Mouse (Mus musculus) hindbrain, postnatal 0 days (tissue): ENCODE results near the gene Zfp866. TPM values are rescaled to one million over a fixed set of nuclear protein-coding genes. Genes with fewer than 3 reads are reported as not detected.
A peak's percentile ranks its signal among the peaks of the same experiment; 100 is the strongest.

ENCODE experiments used
- ATAC-seq: fragments of 200-750 bp; cut with Nextera tagmentation; 2 replicates; pipeline ENCODE4 v1.8.0; 2017; ENCODE audit warnings: mild to moderate bottlenecking, moderate TSS enrichment, moderate library complexity
- DNase-seq: peaks from one replicate; pipeline ENCODE4 v3.0.0-alpha.2; 2015; ENCODE audit warnings: low spot score
- H3K27ac ChIP-seq: fragments of 300-500 bp; sonication (generic); 2 replicates; pipeline ENCODE4 v1.5.1; 2014; ENCODE audit warnings: mild to moderate bottlenecking
- H3K27me3 ChIP-seq: fragments of 300-500 bp; sonication (generic); 2 replicates; pipeline ENCODE4 v1.6.1; 2014; ENCODE audit warnings: low read length, mixed read lengths; ENCODE audit not compliant: insufficient read depth
- H3K36me3 ChIP-seq: fragments of 300-500 bp; sonication (generic); 2 replicates; pipeline ENCODE4 v1.6.1; 2014; ENCODE audit warnings: low read length, mixed read lengths; ENCODE audit not compliant: insufficient read depth
- H3K4me1 ChIP-seq: fragments of 300-500 bp; sonication (generic); 2 replicates; pipeline ENCODE4 v1.6.1; 2014; ENCODE audit warnings: antibody characterized with exemption, low read length, mixed read lengths; ENCODE audit not compliant: insufficient read depth
- H3K4me2 ChIP-seq: fragments of 300-500 bp; sonication (generic); 2 replicates; pipeline ENCODE4 v1.6.1; 2014; ENCODE audit warnings: low read depth, mild to moderate bottlenecking, low read length, moderate library complexity, mixed read lengths
- H3K4me3 ChIP-seq: fragments of 300-500 bp; sonication (generic); 2 replicates; pipeline ENCODE4 v1.5.1; 2014; ENCODE audit warnings: low read length
- H3K9ac ChIP-seq: fragments of 300-500 bp; sonication (generic); replicated peaks from 2 replicates; pipeline ENCODE4 v1.6.1; 2014; ENCODE audit warnings: mild to moderate bottlenecking, low read length, moderate library complexity, mixed read lengths
- H3K9me3 ChIP-seq: fragments of 300-500 bp; sonication (generic); 2 replicates; pipeline ENCODE4 v1.6.1; 2016; ENCODE audit warnings: low read length, mixed read lengths
- CTCF ChIP-seq: IDR thresholded peaks from 2 replicates; pipeline ENCODE4 v1.5.1; 2016; ENCODE audit warnings: antibody characterized with exemption, control low read depth, low read depth
- WGBS: fragments of 180-500 bp; shearing (Covaris S2); extraction: QIAGEN DNeasy Blood & Tissue Kit; methylation state at CpG from one replicate; pipeline ENCODE4 v1.1.7; 2014; 5-methylcytosine and 5-hydroxymethylcytosine counted together
- polyA plus RNA-seq: library from polyadenylated mRNA; unstranded; fragments of >200 nt; fragmentation: Nextera tagmentation; extraction: Ambion mirVana; gene quantifications from 2 replicates; pipeline ENCODE4 v1.2.1, GENCODE M21; 2015
- total RNA-seq: library from RNA; depleted of rRNA; stranded (reverse); fragments of >200 nt; gene quantifications from 2 replicates; pipeline ENCODE4 v1.2.3, GENCODE M21; 2014; rRNA removed

Gene Zfp866
- total RNA-seq (38.6 and 39.8 TPM in 2 replicates), polyA plus RNA-seq (18.5 and 18.6 TPM in 2 replicates)

DNA sequence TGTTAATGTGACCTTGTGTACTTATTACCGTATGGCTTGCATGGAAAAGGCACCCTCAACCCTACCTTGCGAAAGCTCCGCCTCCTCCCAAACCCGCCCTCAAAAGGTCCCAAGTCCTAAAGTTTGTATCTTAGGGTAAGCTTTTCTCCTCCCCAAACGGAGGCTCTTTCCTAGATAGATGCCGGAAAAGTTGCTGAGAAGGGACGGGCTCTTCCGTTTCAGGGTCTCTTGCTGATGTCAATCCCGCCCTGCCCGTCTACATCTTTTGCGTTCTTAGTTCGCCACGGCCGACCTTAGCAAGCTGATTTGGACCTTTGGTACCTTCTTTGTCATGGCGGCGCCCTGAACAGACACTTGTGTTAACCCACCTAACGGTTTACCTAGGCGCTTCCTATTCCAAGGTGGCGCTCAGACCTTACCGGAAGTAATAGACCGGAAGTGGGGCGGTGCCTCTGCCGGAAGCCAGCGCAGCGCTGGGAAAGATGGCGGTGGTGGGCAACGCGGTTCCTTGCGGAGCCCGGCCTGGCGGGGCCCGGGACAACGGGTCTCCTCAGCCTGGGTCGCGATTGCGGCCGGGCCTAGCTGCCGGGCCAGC is at the start of gene Zfp866, which contains the start of gene Atp13a1:
Gene Zfp866, minus strand, starts transcription at position 406 of the 595 bp plus-strand sequence.
Gene Atp13a1, plus strand, starts transcription at position 391 of the 595 bp plus-strand sequence.
- peak; percentile 93 for DNase-seq
- peak; percentile 33; the same call in 1 of the 2 replicates for TF ChIP-seq CTCF
- Histone ChIP-seq H3K4me1 (peaks cover 15% of the 10 kb centered on the region; the same call in 1 of the 2 replicates), H3K9ac (peak within 1 kb of the TSS; percentile 94), H3K36me3 (peaks cover 11% of the 10 kb centered on the region), H3K27ac (peak within 1 kb of the TSS; percentile 87), H3K4me2 (peak within 1 kb of the TSS; percentile 86), H3K4me3 (peak within 1 kb of the TSS; percentile 91), H3K9me3 (no peaks in the 10 kb centered on the region), H3K27me3 (no peaks in the 10 kb centered on the region)
- ATAC-seq = peak; percentile 96
- under 1% methylated on average over 38 of the region's 38 CpGs for WGBS

DNA sequence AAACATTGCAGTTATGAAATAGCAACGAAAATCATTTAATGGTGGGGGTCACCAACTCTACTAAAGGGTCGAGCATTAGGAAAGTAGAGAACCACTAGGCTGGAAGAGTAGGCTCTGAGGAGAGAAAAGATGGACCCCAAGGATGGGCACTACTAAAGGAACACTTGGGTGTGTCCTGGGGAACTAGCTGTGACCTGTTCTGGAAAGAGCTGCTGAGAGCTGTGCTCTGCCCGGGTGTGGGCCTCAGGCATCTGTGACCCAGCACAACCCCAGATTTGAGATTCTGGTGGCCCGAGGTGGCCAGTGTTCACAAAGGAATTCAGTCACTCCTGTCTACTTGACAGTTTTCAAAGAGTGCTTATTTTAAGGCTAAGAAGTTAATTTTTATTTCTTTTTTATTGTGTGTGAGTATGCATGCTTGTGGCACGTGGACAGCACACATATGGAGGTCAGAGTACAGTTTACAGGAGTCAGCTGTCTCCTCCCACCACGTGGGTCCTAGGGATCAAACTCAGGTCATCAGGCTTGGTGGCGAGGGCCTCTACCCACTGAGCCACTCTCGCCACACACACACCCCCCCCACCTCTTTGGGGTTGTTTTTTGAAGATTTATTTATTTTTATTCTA is 46.2 kb upstream of the Zfp866 start:
- DNase-seq = no peak

DNA sequence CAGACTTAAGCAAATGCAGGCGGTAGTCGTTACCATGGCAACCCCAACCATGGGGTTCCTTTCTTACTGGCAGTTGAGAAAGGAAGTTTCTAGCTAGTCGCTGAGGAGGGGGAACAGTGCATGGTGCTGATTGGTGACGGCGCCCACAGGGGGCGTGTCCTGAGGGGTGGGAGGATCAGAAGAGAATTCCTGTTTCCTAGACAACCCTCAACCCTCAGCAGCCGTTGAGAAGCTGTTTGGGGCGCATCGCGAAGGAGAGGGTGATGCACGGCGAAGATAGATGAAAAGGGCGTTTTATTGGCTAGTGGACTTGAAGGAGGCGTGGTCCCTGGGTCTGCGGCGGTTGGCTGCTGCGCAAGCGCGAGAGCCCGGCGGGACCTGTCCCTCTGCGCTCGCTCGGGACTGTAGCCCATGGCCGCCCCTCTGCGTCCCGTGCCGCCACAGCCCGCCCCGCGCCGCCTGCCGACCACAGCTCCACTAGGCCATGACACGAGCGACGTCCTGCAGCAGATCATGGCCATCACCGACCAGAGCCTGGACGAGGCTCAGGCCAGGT is 41.4 kb upstream of the Zfp866 start, which contains the start of gene Pbx4:
Gene Pbx4, plus strand, starts transcription at position 194 of the 556 bp plus-strand sequence.
- Histone ChIP-seq H3K27ac (peak within 1 kb of the TSS; percentile 78), H3K4me2 (peak within 1 kb of the TSS; percentile 77), H3K36me3 (peaks cover 5% of the 10 kb centered on the region; the same call in 1 of the 2 replicates), H3K9ac (peak within 1 kb of the TSS; percentile 72), H3K4me1 (no peaks in the 10 kb centered on the region; the same call in 1 of the 2 replicates), H3K4me3 (peak within 1 kb of the TSS; percentile 64), H3K9me3 (no peaks in the 10 kb centered on the region), H3K27me3 (no peaks in the 10 kb centered on the region)
- WGBS = under 1% methylated on average over 38 of the region's 38 CpGs
- ATAC-seq (peak; percentile 99), DNase-seq (peak; percentile 98)
- TF ChIP-seq CTCF = peak; percentile 35

More for the DNA sequence above, 46.2 kb upstream of the Zfp866 start:
- no peaks in the 10 kb centered on the region for H3K9me3 ChIP-seq
- H3K9ac ChIP-seq = no peak overlapping the region
- H3K36me3 ChIP-seq = no peaks in the 10 kb centered on the region
- no peak for ATAC-seq
- H3K27ac ChIP-seq = no peak overlapping the region
- no peak overlapping the region for H3K4me3 ChIP-seq
- no peak for TF ChIP-seq CTCF
- H3K4me2 ChIP-seq = no peak overlapping the region
- H3K4me1 ChIP-seq = no peaks in the 10 kb centered on the region; the same call in 1 of the 2 replicates
- WGBS = 84% methylated on average over 8 of the region's 8 CpGs
- no peaks in the 10 kb centered on the region for H3K27me3 ChIP-seq

DNA sequence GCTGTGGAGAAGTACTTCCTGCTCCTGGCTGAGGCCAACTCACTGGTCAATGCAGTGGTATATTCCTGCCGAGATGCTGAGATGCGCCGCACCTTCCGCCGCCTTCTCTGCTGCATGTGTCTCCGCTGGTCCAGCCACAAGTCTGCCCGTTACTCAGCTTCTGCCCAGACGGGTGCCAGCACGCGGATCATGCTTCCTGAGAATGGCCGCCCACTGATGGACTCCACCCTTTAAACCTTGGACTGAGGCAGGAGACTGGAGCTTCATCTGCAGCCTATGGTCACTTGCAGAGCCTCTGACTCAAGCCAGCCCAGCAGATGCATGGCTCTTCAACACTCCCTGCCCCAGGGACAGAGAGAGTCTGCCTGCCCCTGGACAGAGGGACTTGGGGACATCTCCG is 35.4 kb upstream of the Zfp866 start:
- no peak overlapping the region for H3K4me3 ChIP-seq
- DNase-seq (no peak), ATAC-seq (no peak)
- no peak overlapping the region for H3K4me2 ChIP-seq
- H3K27ac ChIP-seq = no peak overlapping the region
- peaks cover 15% of the 10 kb centered on the region; the same call in 1 of the 2 replicates for H3K36me3 ChIP-seq
- no peaks in the 10 kb centered on the region for H3K27me3 ChIP-seq
- H3K4me1 ChIP-seq = peaks cover 13% of the 10 kb centered on the region
- 94% methylated on average over 12 of the region's 12 CpGs for WGBS
- no peaks in the 10 kb centered on the region for H3K9me3 ChIP-seq
- no peak overlapping the region for H3K9ac ChIP-seq
- TF ChIP-seq CTCF = no peak

DNA sequence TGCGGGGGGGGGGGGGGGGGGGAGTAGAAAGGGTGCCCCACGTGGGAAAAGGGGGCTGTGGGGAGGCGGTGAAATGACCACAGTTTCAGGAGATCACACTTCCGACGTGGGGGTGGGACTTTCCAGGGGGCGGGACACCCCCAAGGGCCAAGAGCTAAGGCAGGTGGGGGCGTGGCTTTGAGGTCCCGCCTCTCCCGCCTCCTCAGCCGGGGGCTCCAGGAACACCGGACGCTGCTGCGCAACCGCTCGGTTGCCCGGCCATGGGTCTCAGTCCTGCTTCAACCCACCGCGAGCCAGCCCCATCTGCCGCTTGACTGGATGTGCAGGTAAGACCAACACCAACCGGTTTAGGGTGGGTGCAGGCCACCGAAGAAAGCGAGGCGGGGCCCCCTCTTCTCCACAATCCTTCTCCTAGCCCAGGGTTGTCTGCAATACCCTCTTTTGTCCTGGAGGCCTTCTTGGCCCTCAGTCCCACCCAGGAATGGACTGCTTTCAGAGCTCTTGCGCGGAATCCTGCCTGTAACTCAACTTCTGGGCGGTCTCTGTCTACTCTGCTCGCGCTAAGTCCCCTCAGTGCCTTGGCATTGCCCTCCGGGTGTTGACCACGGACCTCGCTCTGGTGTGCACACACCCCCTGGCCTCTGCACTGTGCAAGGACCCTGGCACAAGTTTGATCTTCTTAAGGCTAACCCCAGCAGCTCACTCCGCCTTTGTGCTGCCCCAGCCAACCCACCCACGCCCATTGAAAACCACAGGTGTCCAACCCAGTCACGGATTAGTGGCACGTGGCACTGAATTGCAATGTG is 31.6 kb upstream of the Zfp866 start, which contains the start of gene Lpar2:
Gene Lpar2, plus strand, starts transcription at position 44 of the 806 bp plus-strand sequence.
- Histone ChIP-seq H3K27ac (peak within 1 kb of the TSS; percentile 79), H3K9me3 (no peaks in the 10 kb centered on the region), H3K4me3 (peak within 1 kb of the TSS; percentile 59), H3K4me1 (peaks cover 13% of the 10 kb centered on the region), H3K9ac (peak within 1 kb of the TSS; percentile 64), H3K36me3 (peaks cover 20% of the 10 kb centered on the region; the same call in 1 of the 2 replicates), H3K27me3 (no peaks in the 10 kb centered on the region), H3K4me2 (peak within 1 kb of the TSS; percentile 81)
- peak; percentile 82 for DNase-seq
- peak; percentile 42 for TF ChIP-seq CTCF
- WGBS = 2% methylated on average over 29 of the region's 35 CpGs
- ATAC-seq = peak; percentile 78

DNA sequence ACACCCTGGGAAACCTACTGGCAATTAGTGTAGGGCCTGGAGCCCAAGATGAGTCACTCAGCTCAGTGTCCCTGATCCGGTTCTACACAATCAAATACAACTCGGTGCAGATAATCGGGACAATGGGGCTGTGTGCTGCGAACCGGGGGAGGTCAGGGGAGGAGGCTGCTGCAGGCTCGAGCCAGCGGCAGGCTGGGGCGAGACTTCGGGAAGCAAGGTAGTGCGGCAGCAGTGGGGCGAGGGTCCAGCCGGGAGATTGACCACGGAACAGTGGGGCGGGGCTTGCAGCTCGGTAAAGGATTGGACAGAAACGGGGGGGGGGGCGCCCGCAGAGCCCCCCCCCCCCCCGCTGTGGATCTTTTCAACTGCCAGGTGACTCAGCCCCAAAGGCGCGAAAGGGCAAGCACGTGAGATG is 31.0 kb upstream of the Zfp866 start:
- peaks cover 18% of the 10 kb centered on the region; the same call in 1 of the 2 replicates for H3K36me3 ChIP-seq
- 4% methylated on average over 14 of the region's 22 CpGs for WGBS
- DNase-seq = peak; percentile 72

More for the DNA sequence above, 31.0 kb upstream of the Zfp866 start:
- Histone ChIP-seq H3K27ac (peak overlapping the region; percentile 79), H3K4me2 (peak overlapping the region; percentile 81), H3K4me1 (peaks cover 13% of the 10 kb centered on the region), H3K9ac (peak overlapping the region; percentile 64), H3K4me3 (peak overlapping the region; percentile 59), H3K27me3 (no peaks in the 10 kb centered on the region), H3K9me3 (no peaks in the 10 kb centered on the region)
- TF ChIP-seq CTCF = no peak
- peak; percentile 65 for ATAC-seq
